Mouse (Mus musculus) lung, embryonic 15.5 days (tissue): Measurements from ENCODE around the gene Arhgap17. TPM values are rescaled to one million over a fixed set of nuclear protein-coding genes. Genes with fewer than 3 reads are reported as not detected.

Source experiments
- ATAC-seq: fragments of 200-750 bp; cut with Nextera tagmentation; 2 replicates; pipeline ENCODE4 v1.8.0; 2017; ENCODE audit warnings: moderate number of reproducible peaks, borderline replicate concordance; ENCODE audit not compliant: low FRiP score, low TSS enrichment; ENCODE audit errors: extremely low read depth
- H3K27ac ChIP-seq: fragments of 300-500 bp; sonication (generic); 2 replicates; pipeline ENCODE4 v1.5.1; 2015; ENCODE audit warnings: moderate library complexity, mild to moderate bottlenecking, inconsistent platforms
- H3K27me3 ChIP-seq: fragments of 300-500 bp; sonication (generic); 2 replicates; pipeline ENCODE4 v1.6.1; 2015; ENCODE audit warnings: inconsistent platforms
- H3K36me3 ChIP-seq: fragments of 300-500 bp; sonication (generic); 2 replicates; pipeline ENCODE4 v1.6.1; 2015; ENCODE audit warnings: inconsistent platforms
- H3K4me1 ChIP-seq: fragments of 300-500 bp; sonication (generic); 2 replicates; pipeline ENCODE4 v1.6.1; 2015; ENCODE audit warnings: inconsistent platforms
- H3K4me2 ChIP-seq: fragments of 300-500 bp; sonication (generic); 2 replicates; pipeline ENCODE4 v1.6.1; 2015; ENCODE audit warnings: inconsistent platforms, mild to moderate bottlenecking, moderate library complexity
- H3K4me3 ChIP-seq: fragments of 300-500 bp; sonication (generic); 2 replicates; pipeline ENCODE4 v1.5.1; 2015; ENCODE audit warnings: mild to moderate bottlenecking, inconsistent platforms
- H3K9ac ChIP-seq: fragments of 300-500 bp; sonication (generic); 2 replicates; pipeline ENCODE4 v1.6.1; 2015; ENCODE audit warnings: inconsistent platforms
- H3K9me3 ChIP-seq: fragments of 300-500 bp; sonication (generic); 2 replicates; pipeline ENCODE4 v1.6.1; 2016; ENCODE audit warnings: inconsistent platforms
- WGBS: fragments of 180-500 bp; shearing (Covaris S2); methylation state at CpG from one replicate; pipeline ENCODE4 v1.1.7; 2015; 5-methylcytosine and 5-hydroxymethylcytosine counted together
- polyA plus RNA-seq: library from polyadenylated mRNA; unstranded; fragments of >200 nt; fragmentation: Nextera tagmentation; extraction: Ambion mirVana; gene quantifications from 2 replicates; pipeline ENCODE4 v1.2.1, GENCODE M21; 2015

Gene Arhgap17
- polyA plus RNA-seq, 1 experiment from 2014 or later = 18.5 TPM

DNA sequence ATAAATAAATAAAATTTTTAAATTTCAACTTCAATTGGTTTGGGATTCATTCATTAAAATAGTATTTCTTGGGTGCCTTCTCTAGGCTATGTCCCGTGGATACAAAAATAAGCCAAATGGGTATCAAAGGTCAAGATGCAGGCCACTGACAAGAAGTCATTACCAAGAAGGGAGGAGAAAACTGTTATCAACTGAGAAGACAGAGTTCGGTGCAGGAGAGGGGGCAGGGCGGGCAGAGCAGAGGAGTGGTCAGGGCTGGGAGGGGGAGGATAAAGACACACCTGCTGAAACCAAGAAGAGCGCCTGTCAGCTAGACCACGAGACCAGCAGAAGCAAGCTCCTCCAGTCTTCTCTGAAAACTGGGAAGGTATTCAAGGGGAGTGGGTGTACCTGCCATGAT lies 15.8 kb downstream of the Arhgap17 start:
- Histone ChIP-seq H3K4me2 (no peak overlapping the region), H3K9ac (no peak overlapping the region), H3K4me3 (no peak overlapping the region), H3K27me3 (no peaks in the 10 kb centered on the region), H3K27ac (no peak overlapping the region), H3K36me3 (no peaks in the 10 kb centered on the region), H3K4me1 (peaks cover 5% of the 10 kb centered on the region; the same call in 1 of the 2 replicates), H3K9me3 (no peaks in the 10 kb centered on the region)
- WGBS = 62% methylated on average over 5 of the region's 5 CpGs
- no peak for ATAC-seq

DNA sequence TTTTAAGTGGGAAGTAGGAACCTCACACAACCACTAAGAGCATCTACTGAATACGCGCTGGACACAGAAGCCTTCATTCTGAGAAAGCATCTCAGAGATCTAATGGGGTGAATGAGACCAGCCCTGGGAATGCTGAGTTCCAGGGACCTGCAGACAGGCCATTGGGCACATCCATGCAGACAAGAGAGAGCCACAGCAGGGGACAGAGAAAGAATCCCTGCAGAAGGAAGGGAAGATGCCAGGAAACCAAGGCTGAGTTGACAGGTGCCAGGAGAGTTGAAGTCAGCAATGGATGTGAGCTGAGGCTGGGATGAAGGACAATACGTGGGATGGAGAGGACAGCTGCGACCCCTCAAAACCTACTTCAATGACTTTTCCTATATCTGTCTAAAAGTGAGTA lies 16.6 kb downstream of the Arhgap17 start:
- Histone ChIP-seq H3K4me1 (peaks cover 5% of the 10 kb centered on the region; the same call in 1 of the 2 replicates), H3K36me3 (no peaks in the 10 kb centered on the region), H3K9ac (no peak overlapping the region), H3K27ac (no peak overlapping the region), H3K4me2 (no peak overlapping the region), H3K27me3 (no peaks in the 10 kb centered on the region), H3K4me3 (no peak overlapping the region), H3K9me3 (no peaks in the 10 kb centered on the region)
- no peak for ATAC-seq
- 96% methylated on average over 4 of the region's 4 CpGs for WGBS

- no peaks in the 10 kb centered on the region for H3K27me3 ChIP-seq
- no peak overlapping the region for H3K4me2 ChIP-seq
- H3K4me3 ChIP-seq = no peak overlapping the region
- WGBS = 62% methylated on average over 2 of the region's 2 CpGs
- H3K9me3 ChIP-seq = no peaks in the 10 kb centered on the region
- peaks cover 15% of the 10 kb centered on the region; the same call in 1 of the 2 replicates for H3K4me1 ChIP-seq
- no peak overlapping the region for H3K9ac ChIP-seq
- no peak overlapping the region for H3K27ac ChIP-seq
- no peak for ATAC-seq
- no peaks in the 10 kb centered on the region for H3K36me3 ChIP-seq
These were observed 19.5 kb downstream of the Arhgap17 start for GRCm38 (mm10) chr7:123350243-123350642.

DNA sequence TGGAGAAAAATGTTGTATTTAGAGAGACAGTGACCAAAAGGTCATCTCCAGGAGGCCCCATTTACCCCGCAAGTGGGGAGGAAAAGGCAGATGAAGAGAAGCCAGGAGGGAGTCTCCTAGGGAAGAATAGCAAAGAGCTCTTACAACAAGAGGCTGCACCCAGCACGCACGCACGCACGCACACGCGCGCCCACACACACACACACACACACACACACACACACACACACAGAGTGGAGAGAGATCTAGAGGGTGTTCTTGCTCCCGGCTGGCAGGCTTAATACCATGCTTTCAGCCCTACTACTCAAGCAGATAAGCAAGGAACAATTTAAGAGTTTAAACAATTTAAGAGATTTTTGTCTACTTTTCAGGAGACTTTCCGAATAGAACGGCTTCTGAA lies 19.9 kb downstream of the Arhgap17 start:
- no peak for ATAC-seq
- no peaks in the 10 kb centered on the region for H3K9me3 ChIP-seq

GRCm38 (mm10) chr7:123346631-123347290 lies 23.0 kb downstream of the Arhgap17 start:
- no peak overlapping the region for H3K9ac ChIP-seq
- H3K4me3 ChIP-seq = no peak overlapping the region
- no peaks in the 10 kb centered on the region for H3K27me3 ChIP-seq
- H3K4me2 ChIP-seq = no peak overlapping the region
- peaks cover 17% of the 10 kb centered on the region; the same call in 1 of the 2 replicates for H3K4me1 ChIP-seq
- 61% methylated on average over 7 of the region's 7 CpGs for WGBS
- no peaks in the 10 kb centered on the region for H3K36me3 ChIP-seq
- H3K9me3 ChIP-seq = no peaks in the 10 kb centered on the region
- ATAC-seq = no peak
- H3K27ac ChIP-seq = no peak overlapping the region

More for the DNA sequence above, 19.9 kb downstream of the Arhgap17 start:
- H3K27me3 ChIP-seq = no peaks in the 10 kb centered on the region
- no peak overlapping the region for H3K4me2 ChIP-seq
- H3K4me1 ChIP-seq = peaks cover 15% of the 10 kb centered on the region; the same call in 1 of the 2 replicates
- 62% methylated on average over 11 of the region's 11 CpGs for WGBS
- no peak overlapping the region for H3K9ac ChIP-seq
- no peaks in the 10 kb centered on the region for H3K36me3 ChIP-seq
- H3K27ac ChIP-seq = no peak overlapping the region
- H3K4me3 ChIP-seq = no peak overlapping the region

- no peak overlapping the region for H3K27ac ChIP-seq
- no peak for ATAC-seq
- 84% methylated on average over 3 of the region's 3 CpGs for WGBS
- H3K4me2 ChIP-seq = no peak overlapping the region
- H3K4me3 ChIP-seq = no peak overlapping the region
- no peaks in the 10 kb centered on the region for H3K9me3 ChIP-seq
- H3K27me3 ChIP-seq = no peaks in the 10 kb centered on the region
- no peaks in the 10 kb centered on the region for H3K36me3 ChIP-seq
- H3K9ac ChIP-seq = no peak overlapping the region
- peaks cover 29% of the 10 kb centered on the region for H3K4me1 ChIP-seq
These were observed 24.6 kb downstream of the Arhgap17 start for GRCm38 (mm10) chr7:123345041-123345544.

DNA sequence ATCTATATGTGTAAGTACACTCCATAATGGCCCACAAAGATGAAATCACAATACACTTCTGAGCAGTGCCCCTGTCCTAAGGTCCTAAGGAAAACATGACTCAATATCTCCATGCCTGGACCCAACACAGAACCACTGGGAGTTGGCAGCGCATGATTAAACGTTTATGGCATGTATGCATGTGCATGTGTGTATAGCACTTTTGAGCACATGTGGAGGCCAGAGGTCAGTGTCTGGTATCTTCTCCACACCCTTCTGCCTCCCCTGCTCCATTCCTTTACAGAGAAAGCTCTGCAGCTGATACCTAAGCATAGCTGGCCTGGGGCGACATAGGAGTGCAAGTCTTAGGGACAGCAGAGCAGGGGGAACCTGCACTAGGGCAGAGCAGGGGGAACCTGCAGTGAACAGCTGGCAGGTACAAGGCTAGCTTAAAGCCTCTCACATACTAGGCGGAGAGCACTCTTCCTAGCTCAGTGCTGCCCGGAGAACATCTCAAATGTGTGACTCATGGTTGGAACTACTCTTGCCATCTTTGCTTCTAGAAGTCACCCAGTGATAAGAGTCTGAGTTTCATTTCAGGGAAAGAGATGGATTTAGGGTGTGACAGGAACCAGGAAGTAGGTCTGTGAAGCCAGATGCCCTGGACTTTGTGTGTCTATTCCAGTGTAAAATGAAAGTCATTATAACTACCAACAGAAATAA lies 25.5 kb downstream of the Arhgap17 start:
- H3K9ac ChIP-seq = no peak overlapping the region
- no peak overlapping the region for H3K27ac ChIP-seq
- no peak overlapping the region for H3K4me2 ChIP-seq
- H3K36me3 ChIP-seq = no peaks in the 10 kb centered on the region
- no peaks in the 10 kb centered on the region for H3K9me3 ChIP-seq
- H3K27me3 ChIP-seq = no peaks in the 10 kb centered on the region
- 87% methylated on average over 5 of the region's 5 CpGs for WGBS
- peaks cover 29% of the 10 kb centered on the region for H3K4me1 ChIP-seq
- ATAC-seq = no peak
- no peak overlapping the region for H3K4me3 ChIP-seq

- no peak overlapping the region for H3K4me3 ChIP-seq
- peaks cover 47% of the 10 kb centered on the region for H3K4me1 ChIP-seq
- peak overlapping the region; percentile 34; the same call in 1 of the 2 replicates for H3K27ac ChIP-seq
- H3K9ac ChIP-seq = no peak overlapping the region
- H3K9me3 ChIP-seq = no peaks in the 10 kb centered on the region
- no peaks in the 10 kb centered on the region for H3K27me3 ChIP-seq
- H3K4me2 ChIP-seq = no peak overlapping the region
- ATAC-seq = no peak
- WGBS = 51% methylated on average over 5 of the region's 5 CpGs
- H3K36me3 ChIP-seq = no peaks in the 10 kb centered on the region
These were observed 27.8 kb downstream of the Arhgap17 start for GRCm38 (mm10) chr7:123341896-123342295.

DNA sequence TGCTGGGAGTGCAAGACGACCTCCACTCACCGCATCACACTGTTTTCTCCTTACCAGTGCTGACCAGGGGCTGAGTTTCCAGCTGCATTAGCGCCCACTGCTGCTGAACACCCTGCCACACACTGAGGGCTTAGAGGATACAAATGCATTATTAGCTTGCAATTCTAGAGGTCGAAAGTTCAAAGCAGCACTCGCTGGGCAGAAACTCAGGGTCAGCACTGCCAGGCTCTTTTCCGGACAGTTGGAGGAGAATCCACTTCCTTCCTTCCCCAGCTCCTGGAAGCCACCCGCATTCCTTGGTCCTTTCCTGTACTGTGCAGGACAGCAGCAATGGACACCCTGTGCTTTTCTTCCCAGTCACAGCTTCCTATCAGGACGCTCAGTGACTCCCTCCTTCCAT lies 31.4 kb downstream of the Arhgap17 start:
- 0 out of 2 replicates have a peak overlapping the region, but pooled peaks have one; percentile 41 for H3K27ac ChIP-seq

DNA sequence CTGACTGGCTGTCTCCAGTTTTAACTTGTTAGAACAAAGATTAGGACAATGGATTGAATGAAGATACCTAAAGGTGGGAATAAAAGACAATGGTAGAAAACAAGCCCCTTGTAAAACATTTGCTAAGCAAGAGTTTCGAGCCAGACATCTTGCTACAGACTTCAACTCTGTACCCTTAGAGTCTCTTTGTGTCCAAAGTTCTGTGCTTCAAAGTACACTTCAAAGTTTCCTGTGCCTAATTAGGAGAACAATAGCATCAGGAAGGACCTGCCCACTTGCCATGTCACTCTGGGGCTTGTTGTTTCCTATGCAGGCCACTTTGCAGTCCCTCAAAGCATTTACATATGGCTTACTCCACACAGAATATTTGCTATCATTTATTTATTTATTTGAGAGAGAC lies 33.4 kb downstream of the Arhgap17 start:
- Histone ChIP-seq H3K27ac (peak overlapping the region; percentile 82), H3K4me2 (no peak overlapping the region), H3K9ac (no peak overlapping the region), H3K4me3 (no peak overlapping the region), H3K36me3 (no peaks in the 10 kb centered on the region), H3K4me1 (peaks cover 45% of the 10 kb centered on the region), H3K9me3 (no peaks in the 10 kb centered on the region), H3K27me3 (no peaks in the 10 kb centered on the region)
- WGBS = 68% methylated on average over 1 of the region's 1 CpGs
- peak; percentile 46; the same call in 1 of the 2 replicates for ATAC-seq

More for the DNA sequence above, 31.4 kb downstream of the Arhgap17 start:
- no peak for ATAC-seq
- H3K9ac ChIP-seq = no peak overlapping the region
- no peak overlapping the region for H3K4me3 ChIP-seq
- 53% methylated on average over 8 of the region's 8 CpGs for WGBS
- H3K9me3 ChIP-seq = no peaks in the 10 kb centered on the region
- peaks cover 51% of the 10 kb centered on the region for H3K4me1 ChIP-seq
- no peaks in the 10 kb centered on the region for H3K27me3 ChIP-seq
- no peaks in the 10 kb centered on the region for H3K36me3 ChIP-seq
- H3K4me2 ChIP-seq = no peak overlapping the region

DNA sequence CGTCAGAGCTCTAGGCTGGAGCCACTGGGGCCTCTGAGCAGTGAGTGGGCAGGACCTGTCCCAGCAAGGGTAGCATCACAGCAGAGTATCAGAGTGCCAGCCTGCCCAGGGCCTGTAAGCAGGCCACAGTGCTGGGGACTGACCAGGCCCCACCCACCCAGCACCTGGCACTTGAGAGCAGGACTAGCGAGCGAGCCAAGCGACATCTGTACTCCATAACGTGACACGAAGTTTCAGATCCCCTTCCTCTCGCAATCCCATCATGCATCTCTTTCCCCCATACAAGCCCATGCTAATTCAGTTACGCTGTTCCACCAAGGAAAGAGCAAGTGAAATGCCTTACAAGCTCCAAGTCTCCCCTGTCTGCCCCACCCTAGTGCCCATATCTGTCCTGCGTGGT lies 39.2 kb downstream of the Arhgap17 start:
- H3K4me1 ChIP-seq = no peaks in the 10 kb centered on the region

GRCm38 (mm10) chr7:123327909-123328308 lies 41.8 kb downstream of the Arhgap17 start:
- Histone ChIP-seq H3K27ac (no peak overlapping the region), H3K27me3 (no peaks in the 10 kb centered on the region), H3K4me3 (no peak overlapping the region), H3K9me3 (no peaks in the 10 kb centered on the region), H3K4me2 (no peak overlapping the region), H3K4me1 (no peaks in the 10 kb centered on the region), H3K9ac (no peak overlapping the region), H3K36me3 (peaks cover 16% of the 10 kb centered on the region)
- ATAC-seq = no peak
- 72% methylated on average over 4 of the region's 4 CpGs for WGBS

More for the DNA sequence above, 39.2 kb downstream of the Arhgap17 start:
- Histone ChIP-seq H3K27me3 (no peaks in the 10 kb centered on the region), H3K4me2 (no peak overlapping the region), H3K36me3 (peaks cover 7% of the 10 kb centered on the region; the same call in 1 of the 2 replicates), H3K9ac (no peak overlapping the region), H3K9me3 (no peaks in the 10 kb centered on the region), H3K27ac (no peak overlapping the region), H3K4me3 (no peak overlapping the region)
- 0 out of 2 replicates have a peak, but pooled peaks have one; percentile 46 for ATAC-seq
- WGBS = 80% methylated on average over 9 of the region's 9 CpGs
